Comparison of ENCODE assay signal across 16 mouse cellular contexts in genomic region chr1:121343966-121344365, GRCm38 (mm10).
"Had no signal": no experiment of that assay in that cellular context is flagged by ENCODE, and none has a peak within 500 bp of the region (broad histone marks: within the 10 kb centered on the region; RNA-seq: fewer than 3 reads in every experiment).

No protein-coding gene starts in this region.

- H3K4me2 ChIP-seq: hindbrain, embryonic 15.5 days; limb, embryonic 12.5 days; liver, embryonic 15.5 days; midbrain, embryonic 11.5 days; midbrain, embryonic 15.5 days; neural tube, embryonic 12.5 days had no signal

- H3K27ac ChIP-seq: hindbrain, embryonic 15.5 days; layer of hippocampus, adult 2 months; limb, embryonic 12.5 days; liver, embryonic 15.5 days; macrophage; midbrain, embryonic 15.5 days; neural tube, embryonic 12.5 days had no signal

- H3K4me3 ChIP-seq: hindbrain, embryonic 15.5 days; layer of hippocampus, adult 2 months; limb, embryonic 12.5 days; liver, embryonic 15.5 days; megakaryocyte, embryonic 14.5 days; midbrain, embryonic 15.5 days; neural tube, embryonic 12.5 days had no signal

- ATAC-seq: midbrain, embryonic 15.5 days had no signal

- H3K9ac ChIP-seq: hindbrain, embryonic 15.5 days; limb, embryonic 12.5 days; liver, embryonic 15.5 days; midbrain, embryonic 15.5 days; neural tube, embryonic 12.5 days had no signal

- H3K4me1 ChIP-seq: hindbrain, embryonic 15.5 days; limb, embryonic 12.5 days; liver, embryonic 15.5 days; megakaryocyte, embryonic 14.5 days; midbrain, embryonic 15.5 days; neural tube, embryonic 12.5 days had no signal

- H3K9me3 ChIP-seq: hindbrain, embryonic 15.5 days; limb, embryonic 12.5 days; liver, embryonic 15.5 days; megakaryocyte, embryonic 14.5 days; midbrain, embryonic 15.5 days; neural tube, embryonic 12.5 days had no signal

- H3K36me3 ChIP-seq: hindbrain, embryonic 15.5 days; limb, embryonic 12.5 days; liver, embryonic 15.5 days; midbrain, embryonic 15.5 days; neural tube, embryonic 12.5 days had no signal

- DNase-seq: kidney, adult 18-20 months; kidney, postnatal 10 days; kidney, postnatal 4 days; liver; retina, postnatal 1 day; thymus, adult 2 months; thymus, postnatal 25 days had no signal

- H3K27me3 ChIP-seq: hindbrain, embryonic 15.5 days; liver, embryonic 15.5 days; midbrain, embryonic 15.5 days; neural tube, embryonic 12.5 days had no signal
